Mouse (Mus musculus) adrenal gland, postnatal 25 days (tissue): ENCODE data around the gene Gcnt3. TPM values are rescaled to one million over a fixed set of nuclear protein-coding genes. Genes with fewer than 3 reads are reported as not detected.
A peak's percentile ranks its signal among the peaks of the same experiment; 100 is the strongest.
"Not testable (repeated sequence)": the region's sequence is repeated elsewhere in the genome, so short reads cannot be mapped to it uniquely, and the experiment has no call there.

Source experiments
- DNase-seq: peaks from one replicate; pipeline ENCODE4 v3.0.0; 2021; ENCODE audit warnings: mixed read lengths
- total RNA-seq: library from RNA; stranded (reverse); gene quantifications from 2 replicates; pipeline ENCODE4 v1.2.3, GENCODE M21; 2021

Gene Gcnt3
- total RNA-seq, 1 experiment from 2014 or later: not detected

- no peak for DNase-seq
Measured at GRCm38 (mm10) chr9:70042935-70043334, 5.0 kb upstream of the Gcnt3 start.

GRCm38 (mm10) chr9:70042137-70042536, 4.2 kb upstream of the Gcnt3 start:
- no peak for DNase-seq

DNA sequence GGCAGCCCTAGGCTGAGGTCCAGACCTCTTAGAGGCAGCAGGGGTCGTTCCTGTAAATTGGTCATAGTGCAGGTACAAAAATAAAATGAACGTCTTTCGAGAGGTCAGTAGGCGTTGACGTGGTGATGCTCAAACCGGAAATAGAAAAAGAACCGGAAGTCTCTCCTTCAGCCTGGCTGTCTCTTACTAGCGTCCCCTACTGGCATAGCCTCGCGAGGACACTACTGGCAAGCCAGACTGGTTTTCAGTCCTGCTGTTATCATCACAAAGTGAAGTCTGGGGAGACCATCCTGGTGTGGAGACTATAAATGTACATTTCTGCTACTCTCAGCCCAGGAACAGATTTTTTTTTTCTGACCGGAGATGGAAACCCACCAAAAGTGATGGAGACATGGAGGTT, 2.7 kb upstream of the Gcnt3 start:
- DNase-seq: no peak

DNA sequence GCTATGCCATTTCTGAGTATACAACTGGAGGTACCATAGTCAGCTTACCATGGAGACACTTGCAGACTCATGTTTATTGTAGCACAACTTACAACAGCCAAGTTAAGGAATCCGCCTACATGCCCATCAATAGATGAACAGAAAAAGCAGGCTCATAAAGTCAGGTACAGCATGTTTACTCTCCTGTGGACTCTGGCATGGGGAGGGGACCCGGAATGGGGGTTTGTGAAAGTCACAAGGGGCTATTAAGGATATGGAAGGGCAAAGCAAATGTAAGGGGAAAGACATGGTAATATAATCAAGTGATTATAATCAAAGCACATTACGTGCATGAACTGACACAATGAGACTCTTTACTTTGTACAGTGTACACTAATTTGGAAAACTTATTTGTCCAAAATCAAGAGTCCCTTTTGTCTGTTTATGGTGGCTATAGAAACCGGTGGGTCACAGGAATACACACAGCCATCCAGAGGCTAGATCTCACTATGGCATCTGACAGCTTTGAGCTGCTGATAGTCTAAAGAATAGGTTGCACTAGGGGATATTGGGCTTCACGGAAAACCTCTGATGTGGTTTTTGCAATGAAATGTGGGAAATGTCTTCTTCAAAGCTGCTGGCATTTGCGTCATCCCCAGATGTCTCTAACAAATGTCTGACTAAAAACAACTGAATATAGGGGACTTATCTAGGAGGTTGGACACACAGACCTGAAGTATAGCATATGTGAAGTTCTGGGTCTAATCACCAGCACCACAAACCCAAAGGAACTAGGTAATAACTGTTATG, 1.9 kb upstream of the Gcnt3 start:
- no peak for DNase-seq

- no peak for DNase-seq
Measured at GRCm38 (mm10) chr9:70036646-70037045, 1.2 kb downstream of the Gcnt3 start.

- DNase-seq: no peak
Measured at GRCm38 (mm10) chr9:70034702-70035101, 3.2 kb downstream of the Gcnt3 start.

DNA sequence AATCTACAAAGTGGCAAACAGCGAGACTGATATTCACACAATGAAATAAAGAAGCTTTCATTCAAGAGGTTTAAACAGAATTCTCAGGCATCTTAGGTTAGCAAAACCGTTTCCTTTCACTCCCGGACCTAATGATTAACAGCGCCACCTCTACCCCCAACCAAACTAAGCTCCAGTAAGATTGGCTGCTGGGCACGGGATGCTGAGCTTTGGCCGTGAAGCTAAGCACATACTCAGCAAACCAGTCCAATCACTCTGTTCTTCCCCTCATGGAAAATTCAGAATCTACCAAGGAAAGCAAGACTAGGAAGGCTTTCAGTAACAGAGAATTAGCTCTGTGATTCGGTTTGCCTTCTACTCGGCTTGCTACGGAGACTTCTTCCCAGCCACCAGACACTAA, 4.8 kb downstream of the Gcnt3 start:
- no peak for DNase-seq

DNA sequence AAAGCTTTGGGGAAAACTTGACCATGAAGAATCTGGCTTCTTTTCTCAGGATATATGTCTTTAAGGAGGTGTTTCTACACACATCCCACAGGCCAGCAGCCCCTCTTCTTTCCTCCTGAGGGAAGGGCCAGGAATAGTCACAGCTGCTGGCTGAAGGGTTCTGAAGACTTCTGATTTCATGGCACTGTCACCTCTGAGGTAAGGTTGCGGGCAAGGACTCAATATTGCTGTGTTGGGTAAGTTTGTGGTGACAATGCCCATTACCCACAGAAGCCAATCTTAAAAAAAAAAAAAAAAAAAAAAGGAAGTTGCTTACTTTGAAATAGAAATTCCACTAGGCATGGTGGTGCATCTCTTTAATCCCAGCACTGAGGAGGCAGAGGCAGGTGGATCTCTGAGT, 5.7 kb downstream of the Gcnt3 start:
- DNase-seq: no peak

DNA sequence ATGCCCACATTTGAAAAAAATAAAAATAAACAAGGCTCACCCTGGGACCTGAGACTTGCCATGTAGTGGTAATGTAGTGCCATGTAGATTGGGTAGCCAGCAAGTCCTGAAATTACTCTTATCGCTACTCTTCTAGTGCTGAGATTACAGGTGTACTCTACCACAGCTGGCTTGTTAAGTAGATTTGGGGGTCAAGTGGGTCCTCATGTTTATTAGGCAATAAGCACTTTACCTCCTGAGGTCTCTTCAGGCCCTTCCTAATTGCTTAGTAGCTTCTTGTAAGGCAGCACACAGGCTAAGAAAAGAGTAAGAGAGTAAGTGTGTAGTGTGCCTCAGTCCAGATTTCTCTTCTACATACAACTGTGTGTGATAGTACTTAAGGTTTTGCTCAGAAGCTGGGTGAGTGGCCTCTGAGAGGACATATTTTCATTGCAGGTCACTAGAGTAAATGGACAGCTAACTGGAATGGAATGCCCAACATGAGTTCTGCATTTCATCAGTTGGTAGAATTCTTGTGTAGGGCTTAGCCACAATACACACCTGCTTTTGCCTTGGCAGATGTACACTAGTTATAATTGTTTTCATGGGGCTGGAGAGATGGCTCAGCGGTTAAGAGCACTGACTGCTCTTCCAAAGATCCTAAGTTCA, 12.4 kb downstream of the Gcnt3 start:
- DNase-seq: no peak

GRCm38 (mm10) chr9:70024648-70025047, 13.2 kb downstream of the Gcnt3 start:
- DNase-seq: no peak

DNA sequence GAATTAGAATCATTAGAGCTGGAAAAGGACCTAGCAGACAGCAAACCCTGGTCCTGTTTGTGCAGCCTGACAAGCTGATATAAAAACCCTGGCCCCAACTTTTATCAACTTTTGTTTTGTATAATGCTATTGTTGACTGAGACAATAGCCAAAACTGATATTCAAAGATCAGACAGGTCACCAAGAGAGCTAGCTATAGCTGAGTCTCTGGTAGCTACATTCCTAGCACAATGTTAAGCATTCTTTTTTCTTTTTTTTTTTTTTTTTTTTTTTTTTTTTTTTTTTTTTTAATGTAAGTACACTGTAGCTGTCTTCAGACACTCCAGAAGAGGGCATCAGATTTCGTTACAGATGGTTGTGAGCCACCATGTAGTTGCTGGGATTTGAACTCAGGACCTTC, 14.3 kb downstream of the Gcnt3 start:
- DNase-seq: not testable (repeated sequence)

GRCm38 (mm10) chr9:70022083-70022482, 15.8 kb downstream of the Gcnt3 start:
- no peak for DNase-seq

DNA sequence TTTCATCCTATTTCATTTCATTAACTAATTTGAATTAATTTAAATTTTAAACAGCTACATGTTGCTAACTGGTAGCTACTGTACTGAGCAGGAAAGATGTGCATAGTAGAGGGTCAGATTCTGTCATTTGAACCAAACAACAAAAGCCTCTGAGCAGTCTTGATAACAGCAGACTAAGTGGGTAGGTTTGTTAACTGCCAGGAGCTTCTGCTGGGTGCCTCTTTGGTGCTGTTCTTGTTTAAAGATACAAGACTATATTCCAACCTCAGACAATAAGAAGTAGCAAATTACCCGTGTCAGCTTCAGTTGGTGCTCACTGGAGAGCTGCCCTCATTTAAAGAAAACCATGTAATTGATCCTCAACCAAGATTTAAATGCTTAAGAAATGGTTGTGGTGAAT, 16.3 kb downstream of the Gcnt3 start:
- no peak for DNase-seq

DNA sequence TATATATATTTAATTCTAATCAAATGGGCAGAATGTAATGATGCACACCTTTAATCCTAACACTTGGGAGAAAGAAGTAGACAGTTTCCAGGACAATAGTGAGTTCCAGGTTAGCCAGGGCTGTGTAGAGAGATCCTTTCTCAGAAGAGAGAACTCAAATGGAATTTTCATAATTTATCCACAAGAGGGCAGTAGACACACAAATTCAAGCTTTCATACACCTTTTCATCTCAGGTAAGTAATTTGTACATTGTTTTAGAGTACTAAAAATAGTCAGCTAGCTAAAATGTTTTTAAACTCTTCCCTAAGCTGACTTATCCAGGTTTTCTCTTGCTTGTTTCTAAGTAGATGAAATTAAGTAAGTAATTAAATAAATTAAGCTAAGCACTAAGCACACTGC, 19.0 kb downstream of the Gcnt3 start:
- no peak for DNase-seq

DNA sequence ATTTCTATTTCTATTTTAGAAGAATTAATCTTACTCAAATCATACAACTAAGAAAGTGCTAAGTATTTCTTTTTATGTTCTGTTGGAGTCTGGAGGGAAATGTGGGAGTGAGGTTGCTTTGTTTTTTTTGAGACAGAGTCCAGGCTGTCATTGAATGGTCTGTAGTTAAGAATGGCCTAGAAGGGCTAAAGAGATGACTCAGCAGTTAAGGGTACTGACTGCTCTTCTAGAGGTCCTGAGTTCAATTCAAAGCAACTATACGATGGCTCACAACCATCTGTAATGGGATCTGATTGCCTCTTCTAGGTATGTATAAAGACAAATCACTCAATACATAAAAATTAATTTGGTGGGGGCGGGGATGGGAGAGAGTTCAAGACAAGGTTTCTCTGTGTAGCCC, 22.3 kb downstream of the Gcnt3 start:
- no peak for DNase-seq

DNA sequence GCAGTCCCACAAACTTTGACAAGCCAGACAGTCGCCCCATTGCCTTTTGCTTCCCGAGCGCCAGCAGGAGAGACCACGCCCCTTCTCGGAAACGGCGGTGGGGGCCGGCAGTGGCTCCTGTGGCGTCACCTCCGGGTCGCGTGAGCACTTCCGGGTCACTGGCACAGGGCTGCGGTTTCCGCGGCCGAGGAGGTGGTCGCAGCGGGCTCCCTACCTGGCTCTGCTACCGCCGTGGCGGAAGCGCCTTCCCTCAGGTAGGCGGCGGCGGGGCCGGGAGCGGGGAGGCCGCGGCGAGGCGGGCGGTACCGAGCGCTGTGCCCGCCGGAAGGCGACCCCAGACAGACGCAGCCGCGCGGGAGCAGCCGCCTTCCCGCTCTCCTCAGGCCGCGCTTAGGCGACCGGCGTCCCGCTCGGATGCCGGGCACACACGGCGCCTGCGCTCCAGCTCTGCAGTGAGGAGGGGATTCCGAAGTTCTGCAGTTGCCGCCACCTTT, 25.4 kb downstream of the Gcnt3 start, which contains the start of gene Gtf2a2:
Gene Gtf2a2, plus strand, starts transcription at position 143 of the 494 bp plus-strand sequence.
- peak; percentile 95 for DNase-seq

GRCm38 (mm10) chr9:70011537-70012407, 26.1 kb downstream of the Gcnt3 start:
- DNase-seq: no peak

- no peak for DNase-seq
Measured at GRCm38 (mm10) chr9:70010781-70011473, 27.0 kb downstream of the Gcnt3 start.

DNA sequence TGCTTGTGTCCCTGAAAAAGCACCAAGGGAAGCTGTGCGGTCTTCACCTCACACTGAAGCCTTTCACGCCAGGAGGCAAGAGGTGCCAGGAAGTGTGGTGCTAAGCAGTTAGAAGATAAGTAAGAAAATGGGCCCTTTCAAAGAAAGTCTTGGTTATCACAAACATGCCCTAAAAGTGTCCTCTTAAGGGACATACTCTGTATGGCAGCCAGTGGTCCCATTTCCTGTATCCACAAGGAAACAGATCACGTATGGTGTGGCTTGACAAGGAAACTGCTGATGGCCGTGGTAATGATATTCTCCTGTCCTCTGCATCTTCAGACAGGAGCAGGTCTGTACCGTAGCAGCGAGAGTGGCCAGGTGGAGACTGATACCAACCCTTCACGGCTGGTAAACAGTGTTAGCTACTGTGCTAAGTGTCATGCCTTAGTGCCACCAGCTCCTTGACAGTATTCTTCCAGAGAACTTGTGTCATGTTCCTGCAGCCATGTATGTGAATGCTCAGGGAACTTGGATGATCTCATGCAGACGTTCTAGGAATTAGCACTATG, 28.1 kb downstream of the Gcnt3 start:
- no peak for DNase-seq

- DNase-seq: no peak
Measured at GRCm38 (mm10) chr9:70007506-70008248, 30.2 kb downstream of the Gcnt3 start.

DNA sequence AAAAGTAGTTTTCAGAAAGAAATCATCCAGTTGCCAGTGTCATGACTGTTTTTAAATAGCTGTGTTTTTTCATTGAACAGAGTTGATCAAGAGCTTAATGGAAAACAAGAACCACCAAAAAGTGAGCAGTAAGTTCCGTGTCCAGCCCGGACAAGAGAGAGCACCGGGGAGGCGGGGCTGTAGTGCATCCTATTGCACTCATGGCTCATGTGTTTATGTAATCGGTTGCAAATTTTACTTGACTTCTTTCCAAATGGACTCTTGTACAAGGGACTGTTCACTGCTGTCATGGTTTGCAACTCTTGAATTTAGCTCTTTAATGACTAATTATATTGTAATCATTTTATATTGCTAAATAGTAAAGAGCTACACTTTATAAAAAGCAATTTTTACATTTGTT, 30.9 kb downstream of the Gcnt3 start:
- no peak for DNase-seq
